Mouse (Mus musculus): ENCODE results near the gene Galnt10.

- TF ChIP-seq CTCF (IDR thresholded peaks at IDR 0.05; ENCODE audit: extremely low read depth, insufficient read depth, insufficient read length, insufficient replicate concordance) = no peak
- TF ChIP-seq POLR2A (IDR thresholded peaks at IDR 0.05; ENCODE audit: low read depth, low read length) = no peak
Measured at GRCm38 (mm10) chr11:57664741-57665140, 19.5 kb downstream of the Galnt10 start.

All from spleen, adult 2 months (tissue).